Mouse (Mus musculus) forebrain, embryonic 12.5 days (tissue): ENCODE data around the gene Adck2. TPM values are rescaled to one million over a fixed set of nuclear protein-coding genes. Genes with fewer than 3 reads are reported as not detected.

ENCODE experiments used
- ATAC-seq: fragments of 200-750 bp; cut with Nextera tagmentation; 2 replicates; pipeline ENCODE4 v1.8.0; 2017; ENCODE audit warnings: moderate TSS enrichment; ENCODE audit not compliant: low FRiP score
- H3K27ac ChIP-seq: fragments of 300-500 bp; sonication (generic); 2 replicates; pipeline ENCODE4 v1.5.1; 2016; ENCODE audit warnings: mild to moderate bottlenecking
- H3K27me3 ChIP-seq: fragments of 300-500 bp; sonication (generic); 2 replicates; pipeline ENCODE4 v1.6.1; 2016; ENCODE audit warnings: mild to moderate bottlenecking
- H3K36me3 ChIP-seq: fragments of 300-500 bp; sonication (generic); replicated peaks from 2 replicates; pipeline ENCODE4 v1.6.1; 2016; ENCODE audit warnings: mild to moderate bottlenecking
- H3K4me1 ChIP-seq: fragments of 300-500 bp; sonication (generic); 2 replicates; pipeline ENCODE4 v1.6.1; 2016
- H3K4me2 ChIP-seq: fragments of 300-500 bp; sonication (generic); 2 replicates; pipeline ENCODE4 v1.6.1; 2016; ENCODE audit warnings: mild to moderate bottlenecking, moderate library complexity
- H3K4me3 ChIP-seq: fragments of 300-500 bp; sonication (generic); replicated peaks from 2 replicates; pipeline ENCODE4 v1.5.1; 2016; ENCODE audit warnings: mild to moderate bottlenecking
- H3K9ac ChIP-seq: fragments of 300-500 bp; sonication (generic); 2 replicates; pipeline ENCODE4 v1.6.1; 2016; ENCODE audit warnings: mild to moderate bottlenecking
- H3K9me3 ChIP-seq: fragments of 300-500 bp; sonication (generic); 2 replicates; pipeline ENCODE4 v1.6.1; 2016
- WGBS: fragments of 180-500 bp; shearing (Covaris S2); methylation state at CpG from one replicate; pipeline ENCODE4 v1.1.7; 2016; 5-methylcytosine and 5-hydroxymethylcytosine counted together
- polyA plus RNA-seq: library from polyadenylated mRNA; unstranded; fragments of >200 nt; fragmentation: Nextera tagmentation; extraction: Ambion mirVana; gene quantifications from 2 replicates; pipeline ENCODE4 v1.2.1, GENCODE M21; 2016

The Adck2 gene
- polyA plus RNA-seq, 1 experiment from 2014 or later, result 36.6 TPM

GRCm38 (mm10) chr6:39562166-39563015 lies 11.3 kb upstream of the Adck2 start:
- Histone ChIP-seq H3K27me3 (no peaks in the 10 kb centered on the region), H3K4me1 (peaks cover 21% of the 10 kb centered on the region), H3K4me3 (no peak overlapping the region), H3K9me3 (no peaks in the 10 kb centered on the region), H3K36me3 (no peaks in the 10 kb centered on the region), H3K27ac (no peak overlapping the region), H3K9ac (no peak overlapping the region), H3K4me2 (peak overlapping the region; percentile 2)
- ATAC-seq, result no peak; the same call in 1 of the 2 replicates
- WGBS, result 21% methylated on average over 23 of the region's 23 CpGs

GRCm38 (mm10) chr6:39567528-39567927 lies 6.1 kb upstream of the Adck2 start:
- Histone ChIP-seq H3K4me2 (no peak overlapping the region), H3K4me3 (no peak overlapping the region), H3K9me3 (no peaks in the 10 kb centered on the region), H3K27me3 (0 out of 2 replicates have a peak, but pooled peaks cover 2% of the 10 kb centered on the region), H3K36me3 (no peaks in the 10 kb centered on the region), H3K9ac (no peak overlapping the region), H3K27ac (no peak overlapping the region), H3K4me1 (no peaks in the 10 kb centered on the region)
- no peak for ATAC-seq
- WGBS, result 14% methylated on average over 5 of the region's 5 CpGs

- H3K4me1 ChIP-seq, result peaks cover 13% of the 10 kb centered on the region
- no peaks in the 10 kb centered on the region for H3K36me3 ChIP-seq
Measured at GRCm38 (mm10) chr6:39570426-39570825, 3.2 kb upstream of the Adck2 start.

GRCm38 (mm10) chr6:39574555-39574869 lies 839 bp downstream of the Adck2 start:
- Histone ChIP-seq H3K4me2 (peak overlapping the region; percentile 80), H3K4me1 (peaks cover 13% of the 10 kb centered on the region), H3K27me3 (no peaks in the 10 kb centered on the region), H3K9me3 (no peaks in the 10 kb centered on the region), H3K36me3 (peaks cover 13% of the 10 kb centered on the region), H3K9ac (peak overlapping the region; percentile 75), H3K4me3 (peak overlapping the region; percentile 77), H3K27ac (peak overlapping the region; percentile 95)
- WGBS, result 17% methylated on average over 10 of the region's 10 CpGs
- ATAC-seq, result no peak

More at GRCm38 (mm10) chr6:39570426-39570825, 3.2 kb upstream of the Adck2 start:
- Histone ChIP-seq H3K27ac (no peak overlapping the region), H3K4me2 (no peak overlapping the region), H3K4me3 (no peak overlapping the region), H3K9ac (no peak overlapping the region), H3K9me3 (no peaks in the 10 kb centered on the region), H3K27me3 (0 out of 2 replicates have a peak, but pooled peaks cover 2% of the 10 kb centered on the region)
- no peak for ATAC-seq
- 82% methylated on average over 3 of the region's 3 CpGs for WGBS

- peaks cover 13% of the 10 kb centered on the region for H3K4me1 ChIP-seq
- peak overlapping the region; percentile 77 for H3K4me3 ChIP-seq
- H3K4me2 ChIP-seq, result peak overlapping the region; percentile 80
- WGBS, result 74% methylated on average over 7 of the region's 7 CpGs
- peak overlapping the region; percentile 95; the same call in 1 of the 2 replicates for H3K27ac ChIP-seq
- peaks cover 17% of the 10 kb centered on the region for H3K36me3 ChIP-seq
- H3K9ac ChIP-seq, result peak overlapping the region; percentile 75
- no peak for ATAC-seq
- no peaks in the 10 kb centered on the region for H3K27me3 ChIP-seq
- no peaks in the 10 kb centered on the region for H3K9me3 ChIP-seq
Measured at GRCm38 (mm10) chr6:39574951-39575350, 1.3 kb downstream of the Adck2 start.

GRCm38 (mm10) chr6:39579552-39579951 lies 5.9 kb downstream of the Adck2 start:
- H3K9ac ChIP-seq, result no peak overlapping the region
- no peak for ATAC-seq
- peaks cover 7% of the 10 kb centered on the region for H3K4me1 ChIP-seq
- WGBS, result 93% methylated on average over 7 of the region's 7 CpGs
- H3K9me3 ChIP-seq, result no peaks in the 10 kb centered on the region
- H3K4me3 ChIP-seq, result no peak overlapping the region
- no peak overlapping the region for H3K4me2 ChIP-seq
- H3K27me3 ChIP-seq, result no peaks in the 10 kb centered on the region
- peaks cover 52% of the 10 kb centered on the region for H3K36me3 ChIP-seq
- H3K27ac ChIP-seq, result no peak overlapping the region

GRCm38 (mm10) chr6:39580558-39580957 lies 6.9 kb downstream of the Adck2 start:
- no peak overlapping the region for H3K9ac ChIP-seq
- no peaks in the 10 kb centered on the region for H3K9me3 ChIP-seq
- no peaks in the 10 kb centered on the region for H3K4me1 ChIP-seq
- no peak overlapping the region for H3K4me2 ChIP-seq
- no peak overlapping the region for H3K27ac ChIP-seq
- WGBS, result 81% methylated on average over 2 of the region's 2 CpGs
- ATAC-seq, result no peak
- H3K36me3 ChIP-seq, result peaks cover 58% of the 10 kb centered on the region
- H3K4me3 ChIP-seq, result no peak overlapping the region
- H3K27me3 ChIP-seq, result no peaks in the 10 kb centered on the region

- Histone ChIP-seq H3K4me3 (no peak overlapping the region), H3K9me3 (no peaks in the 10 kb centered on the region), H3K9ac (no peak overlapping the region), H3K27ac (no peak overlapping the region), H3K4me1 (no peaks in the 10 kb centered on the region), H3K4me2 (no peak overlapping the region), H3K27me3 (no peaks in the 10 kb centered on the region), H3K36me3 (peaks cover 65% of the 10 kb centered on the region)
- WGBS, result 88% methylated on average over 7 of the region's 7 CpGs
- ATAC-seq, result no peak
Measured at GRCm38 (mm10) chr6:39581087-39581784, 7.6 kb downstream of the Adck2 start.

- ATAC-seq, result no peak
- Histone ChIP-seq H3K4me2 (no peak within 1 kb of the TSS), H3K4me3 (no peak within 1 kb of the TSS), H3K27me3 (no peaks in the 10 kb centered on the region), H3K27ac (no peak within 1 kb of the TSS), H3K4me1 (no peaks in the 10 kb centered on the region), H3K9ac (no peak within 1 kb of the TSS), H3K36me3 (peaks cover 69% of the 10 kb centered on the region), H3K9me3 (no peaks in the 10 kb centered on the region)
- WGBS, result 95% methylated on average over 6 of the region's 6 CpGs
Measured at GRCm38 (mm10) chr6:39585517-39585916, 11.8 kb downstream of the Adck2 start, which contains the start of gene Gm42420. TSS of gene Gm42420 (plus strand) at chr6:39585753.

- WGBS, result 90% methylated on average over 4 of the region's 4 CpGs
- no peak for ATAC-seq
- H3K27ac ChIP-seq, result no peak overlapping the region
- H3K9me3 ChIP-seq, result no peaks in the 10 kb centered on the region
- H3K4me1 ChIP-seq, result peaks cover 17% of the 10 kb centered on the region
- H3K4me3 ChIP-seq, result no peak overlapping the region; the same call in 1 of the 2 replicates
- H3K27me3 ChIP-seq, result no peaks in the 10 kb centered on the region
- no peak overlapping the region for H3K9ac ChIP-seq
- peaks cover 21% of the 10 kb centered on the region; the same call in 1 of the 2 replicates for H3K36me3 ChIP-seq
- H3K4me2 ChIP-seq, result no peak overlapping the region
Measured at GRCm38 (mm10) chr6:39591481-39591880, 17.8 kb downstream of the Adck2 start.

GRCm38 (mm10) chr6:39592401-39593214 lies 18.9 kb downstream of the Adck2 start, which contains the start of gene Ndufb2:
TSS of gene Ndufb2 (plus strand) at chr6:39592574.
- Histone ChIP-seq H3K9me3 (no peaks in the 10 kb centered on the region), H3K27ac (peak within 1 kb of the TSS; percentile 84), H3K36me3 (peaks cover 16% of the 10 kb centered on the region; the same call in 1 of the 2 replicates), H3K27me3 (no peaks in the 10 kb centered on the region), H3K4me1 (peaks cover 17% of the 10 kb centered on the region), H3K4me3 (peak within 1 kb of the TSS; percentile 79), H3K9ac (peak within 1 kb of the TSS; percentile 76), H3K4me2 (peak within 1 kb of the TSS; percentile 76)
- peak; percentile 98 for ATAC-seq
- WGBS, result under 1% methylated on average over 56 of the region's 56 CpGs

GRCm38 (mm10) chr6:39600851-39601250 lies 27.2 kb downstream of the Adck2 start:
- WGBS, result 94% methylated on average over 3 of the region's 3 CpGs
- Histone ChIP-seq H3K9ac (no peak overlapping the region), H3K27ac (no peak overlapping the region), H3K4me1 (no peaks in the 10 kb centered on the region), H3K27me3 (no peaks in the 10 kb centered on the region), H3K4me2 (no peak overlapping the region), H3K36me3 (peaks cover 38% of the 10 kb centered on the region), H3K4me3 (no peak overlapping the region), H3K9me3 (no peaks in the 10 kb centered on the region)
- no peak for ATAC-seq
